Mouse (Mus musculus): ENCODE measurements around the gene Zcrb1. TPM values are rescaled to one million over a fixed set of nuclear protein-coding genes. Genes with fewer than 3 reads are reported as not detected.
"Not testable (repeated sequence)": the region's sequence is repeated elsewhere in the genome, so short reads cannot be mapped to it uniquely, and the experiment has no call there.

The Zcrb1 gene
- 26.8 and 38.6 TPM in 2 replicates for polyA plus RNA-seq (2012; rRNA removed)

DNA sequence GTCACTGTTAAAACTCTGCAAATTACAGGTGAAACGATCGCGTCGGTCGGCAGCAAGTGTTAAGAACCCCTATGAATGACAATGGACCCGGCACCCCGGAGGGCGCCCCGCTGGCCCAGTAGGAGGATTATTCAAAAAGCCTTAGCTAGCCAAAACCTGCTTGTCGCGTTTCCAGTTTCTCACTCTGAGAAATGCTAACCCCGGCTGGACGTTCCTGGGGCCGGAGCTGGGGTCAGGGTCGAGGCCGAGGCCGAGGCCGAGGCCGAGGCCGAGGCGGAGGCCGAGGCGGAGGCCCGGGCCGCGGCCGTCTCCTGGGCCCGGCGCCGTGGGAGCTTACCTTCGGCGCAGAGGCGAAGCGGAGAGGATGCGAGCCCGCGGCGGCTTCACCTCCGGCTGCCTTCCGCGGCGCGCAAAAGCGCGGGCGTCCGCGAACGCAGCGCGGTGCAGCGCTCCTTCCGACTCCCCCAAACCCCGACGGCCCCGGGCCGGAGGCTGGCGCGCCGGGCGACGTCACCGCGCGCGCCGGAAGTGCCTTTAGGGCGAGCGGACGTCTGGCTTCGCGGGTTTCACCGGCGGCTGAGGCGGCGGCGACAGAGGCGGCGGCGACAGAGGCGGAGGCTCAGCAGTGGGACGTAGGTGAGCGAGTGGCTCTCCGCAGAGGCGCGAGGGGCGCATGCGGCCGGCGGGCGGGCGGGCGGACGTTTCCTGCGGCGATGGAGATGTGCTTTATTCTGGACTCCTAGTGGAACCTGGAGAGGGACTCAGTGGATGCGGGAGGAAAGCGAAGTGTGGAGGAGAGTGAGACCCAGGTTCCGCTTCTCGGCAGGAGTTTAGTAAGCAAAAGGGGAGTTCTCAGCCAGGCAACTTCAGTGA, at the start of gene Zcrb1, which contains the start of gene Pphln1:
Gene Zcrb1 (minus strand): TSS at position 509 of the 873 bp plus-strand sequence.
Gene Pphln1 (plus strand): TSS at position 525 of the 873 bp plus-strand sequence.
- DNase-seq (ENCODE audit: low read depth) = no peak

DNA sequence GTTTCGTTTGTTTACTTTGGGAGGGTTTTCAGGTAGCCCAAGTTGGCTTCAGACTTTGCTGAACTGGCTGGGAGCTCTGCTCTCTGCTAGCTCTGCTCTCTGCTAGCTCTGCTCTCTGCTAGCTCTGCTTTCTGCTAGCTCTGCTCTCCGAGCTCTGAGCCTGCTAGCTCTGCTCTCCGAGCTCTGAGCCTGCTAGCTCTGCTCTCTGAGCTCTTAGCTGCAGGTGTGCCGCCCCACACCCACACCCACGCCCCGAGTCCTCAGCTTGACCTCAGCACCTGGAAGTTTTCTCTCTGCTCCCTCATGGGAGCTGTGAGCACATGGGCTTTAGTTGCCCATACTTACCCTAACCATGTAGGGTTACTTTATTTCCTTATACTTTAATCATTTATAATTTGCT, 45.5 kb upstream of the Zcrb1 start:
- DNase-seq (ENCODE audit: low read depth) = no peak

DNA sequence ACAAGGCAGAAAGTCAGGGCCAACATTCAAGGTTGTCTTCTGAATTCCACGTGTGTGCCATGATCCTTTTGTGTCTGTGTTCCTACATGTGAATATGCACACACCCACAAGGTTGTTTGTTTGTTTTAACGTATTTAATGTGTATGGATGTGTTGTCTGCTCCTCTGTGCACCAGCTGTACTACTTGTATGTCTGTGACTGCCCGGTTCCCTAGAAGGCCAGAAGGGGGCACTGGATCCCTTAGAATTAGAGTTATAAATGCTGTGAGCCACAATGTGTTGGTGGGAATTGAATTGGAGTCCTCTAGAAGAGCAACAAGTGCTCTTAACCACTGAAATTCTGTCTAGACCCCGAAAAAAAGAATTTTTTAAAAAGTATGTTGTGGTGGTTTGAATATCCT, 44.1 kb upstream of the Zcrb1 start:
- DNase-seq (ENCODE audit: low read depth) = no peak

DNA sequence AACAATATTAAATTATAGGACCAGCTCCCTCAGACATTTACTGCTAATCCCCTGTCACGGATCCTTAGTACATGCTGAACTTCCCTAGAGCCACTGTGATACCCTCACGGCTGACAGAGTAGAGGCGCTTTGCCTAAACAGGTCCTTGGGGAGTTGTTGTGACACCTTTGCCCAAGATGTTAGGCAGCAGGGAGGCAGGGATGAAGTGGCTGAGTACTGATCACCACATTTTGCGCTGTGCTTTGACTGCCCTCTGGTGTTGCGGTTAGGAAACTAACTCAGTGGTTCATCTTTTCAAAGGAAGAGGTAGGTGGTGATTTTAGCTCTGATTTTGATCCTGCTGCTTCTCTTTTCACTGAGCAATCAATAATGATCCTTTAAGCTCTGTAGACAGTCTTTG, 40.5 kb upstream of the Zcrb1 start:
- DNase-seq (ENCODE audit: low read depth) = peak; percentile 5

DNA sequence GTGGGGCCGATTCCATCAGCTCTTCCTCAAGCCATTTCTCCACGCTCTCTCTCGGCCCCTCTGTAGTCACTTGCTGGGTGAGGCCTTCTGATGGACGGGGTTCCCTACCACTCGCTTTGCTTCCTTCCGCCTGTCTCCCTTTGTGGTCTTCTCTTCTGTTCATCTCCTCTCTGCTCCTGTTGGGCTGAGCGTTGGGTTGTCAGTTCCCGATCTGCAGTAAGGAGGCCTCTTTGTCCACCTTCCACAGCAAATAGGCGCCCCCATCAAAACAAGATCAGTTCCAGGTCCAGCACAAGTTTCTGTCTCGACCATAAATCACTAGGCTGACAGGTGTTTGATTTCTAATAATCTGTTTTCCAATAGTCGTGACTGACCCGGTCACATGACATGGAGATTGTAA, 37.9 kb upstream of the Zcrb1 start:
- DNase-seq (ENCODE audit: low read depth) = no peak

DNA sequence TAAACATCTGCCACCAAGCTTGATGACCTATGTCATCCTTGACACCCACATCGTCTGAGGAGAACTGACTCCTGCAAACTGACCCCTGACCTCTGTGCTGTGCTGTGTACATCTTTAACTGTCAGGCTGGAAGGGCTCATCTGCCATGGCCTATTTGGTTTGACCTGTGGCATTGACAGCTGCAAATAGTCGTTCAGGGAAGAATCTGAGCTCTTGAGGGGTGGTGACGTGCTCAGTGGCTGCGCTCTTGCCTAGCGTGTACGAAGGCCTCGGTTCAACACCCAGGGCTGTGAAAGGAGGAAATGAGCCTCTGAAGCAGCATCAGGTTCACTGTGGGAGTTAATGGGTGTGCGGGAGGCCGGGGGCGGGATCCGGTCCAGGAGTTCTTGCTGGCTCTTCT, 35.7 kb upstream of the Zcrb1 start:
- DNase-seq (ENCODE audit: low read depth) = no peak

DNA sequence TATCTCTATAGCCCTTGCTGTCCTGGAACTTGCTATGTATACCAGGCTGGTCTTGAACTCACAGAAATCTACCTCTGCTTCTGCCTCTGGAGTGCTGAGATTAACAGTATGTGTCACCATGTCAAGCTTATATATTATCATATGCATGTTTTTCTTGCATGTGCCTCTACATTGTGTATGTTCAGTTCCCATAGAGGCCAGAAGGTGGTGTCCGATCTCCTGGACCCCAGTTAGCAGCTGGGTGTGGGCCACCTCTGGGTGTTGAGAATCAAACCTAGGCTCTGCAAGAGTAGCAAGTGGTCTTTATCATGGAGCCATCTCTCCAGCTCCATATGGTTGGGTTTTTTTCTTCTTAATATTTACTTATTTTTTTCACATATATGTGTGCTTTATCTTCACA, 24.4 kb upstream of the Zcrb1 start:
- DNase-seq (ENCODE audit: low read depth) = no peak

DNA sequence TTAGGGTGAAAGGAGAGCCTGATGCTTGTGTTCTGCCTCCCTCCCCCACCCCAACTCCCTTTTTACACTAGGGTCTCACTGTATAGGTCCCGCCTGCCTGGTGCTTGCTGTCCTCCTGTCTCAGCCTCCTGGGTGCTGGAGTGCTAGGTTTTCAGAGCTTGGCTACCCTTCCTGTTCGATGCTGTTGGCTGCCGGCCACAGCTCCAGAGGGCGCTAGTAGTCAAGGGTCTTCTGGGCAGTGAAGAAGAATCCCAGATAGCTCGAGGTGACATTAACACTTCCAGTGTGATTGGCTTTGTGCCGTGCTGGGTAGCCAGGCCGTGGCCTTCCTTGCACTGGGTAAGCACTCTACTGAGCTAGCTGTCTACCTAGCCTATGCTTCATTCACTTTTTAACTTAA, 22.5 kb upstream of the Zcrb1 start:
- no peak for DNase-seq (ENCODE audit: low read depth)

DNA sequence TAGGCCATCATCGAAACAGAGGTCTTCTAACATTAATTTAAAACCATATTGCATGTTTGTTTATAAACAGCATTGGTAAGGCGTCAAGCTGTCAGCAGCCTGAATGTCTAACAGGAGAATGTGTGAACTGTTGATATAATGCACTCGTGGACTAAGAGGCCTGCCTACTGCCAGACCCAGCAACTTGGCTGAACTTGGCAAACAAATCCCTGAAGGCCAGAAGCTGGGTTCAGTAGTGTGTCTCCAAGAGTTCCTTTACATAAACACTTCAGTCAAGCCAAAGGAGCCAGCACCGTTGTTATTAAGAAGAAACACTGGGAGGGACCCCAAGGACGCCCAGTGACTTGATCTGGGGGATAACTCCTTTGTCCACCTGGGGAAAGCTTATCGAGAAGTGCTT, 18.2 kb upstream of the Zcrb1 start:
- no peak for DNase-seq (ENCODE audit: low read depth)

DNA sequence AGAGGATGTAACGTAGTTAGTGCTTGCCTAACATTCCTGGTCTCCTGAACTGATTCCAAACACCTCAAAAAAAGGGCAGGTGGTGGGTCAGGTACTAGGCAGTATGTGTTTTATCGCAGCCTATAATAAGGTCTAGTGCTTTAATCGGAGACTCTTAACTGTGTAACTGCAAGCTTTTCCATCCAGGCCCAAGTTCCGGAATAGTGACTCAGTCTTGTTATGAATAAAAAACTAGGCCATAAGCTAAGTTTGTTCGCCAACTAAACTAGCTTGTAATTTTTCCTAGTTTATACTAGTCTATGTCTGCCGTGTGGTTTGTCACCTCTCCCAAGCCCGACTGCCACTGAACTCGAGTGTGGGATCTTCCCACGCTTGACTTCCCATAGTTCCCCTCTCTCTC, 16.3 kb upstream of the Zcrb1 start:
- no peak for DNase-seq (ENCODE audit: low read depth)

DNA sequence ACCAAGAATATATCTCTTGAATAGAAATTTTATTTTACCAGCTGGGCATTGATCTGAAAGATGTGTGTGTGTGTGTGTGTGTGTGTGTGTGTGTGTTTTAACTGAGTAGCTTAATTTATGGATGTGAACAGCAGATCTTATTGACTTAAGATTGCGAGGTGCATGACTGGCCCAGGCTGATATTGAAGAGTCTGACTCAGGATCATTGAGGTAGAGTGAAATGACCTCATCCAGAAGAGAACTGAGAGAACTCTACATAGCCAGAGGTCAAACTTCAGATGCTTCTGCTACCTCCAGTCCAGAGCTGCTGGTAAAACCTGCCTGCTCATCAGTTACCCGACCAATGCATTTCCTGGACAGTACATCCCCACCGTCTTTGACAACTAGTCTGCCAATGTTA, 14.3 kb upstream of the Zcrb1 start:
- no peak for DNase-seq (ENCODE audit: low read depth)

DNA sequence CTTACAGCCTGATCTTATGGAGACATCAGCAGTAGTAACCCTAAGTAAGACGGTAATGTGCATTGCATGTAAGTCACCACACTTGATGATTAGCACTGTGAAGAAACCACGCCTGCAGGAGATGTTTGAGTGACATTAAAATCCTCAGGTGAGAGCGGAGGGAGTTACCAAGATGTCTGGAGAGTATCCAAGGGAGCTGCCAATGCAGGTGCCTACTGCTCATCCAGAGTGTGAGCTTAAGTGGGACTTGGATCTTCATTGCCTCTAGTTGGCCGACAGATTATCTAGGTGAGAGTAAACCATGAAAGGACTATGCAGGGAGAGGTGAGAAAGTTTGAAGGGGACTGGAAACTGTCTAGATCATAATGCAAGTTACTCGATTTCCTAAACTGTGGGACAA, 8.4 kb upstream of the Zcrb1 start:
- DNase-seq (ENCODE audit: low read depth) = peak; percentile 72

DNA sequence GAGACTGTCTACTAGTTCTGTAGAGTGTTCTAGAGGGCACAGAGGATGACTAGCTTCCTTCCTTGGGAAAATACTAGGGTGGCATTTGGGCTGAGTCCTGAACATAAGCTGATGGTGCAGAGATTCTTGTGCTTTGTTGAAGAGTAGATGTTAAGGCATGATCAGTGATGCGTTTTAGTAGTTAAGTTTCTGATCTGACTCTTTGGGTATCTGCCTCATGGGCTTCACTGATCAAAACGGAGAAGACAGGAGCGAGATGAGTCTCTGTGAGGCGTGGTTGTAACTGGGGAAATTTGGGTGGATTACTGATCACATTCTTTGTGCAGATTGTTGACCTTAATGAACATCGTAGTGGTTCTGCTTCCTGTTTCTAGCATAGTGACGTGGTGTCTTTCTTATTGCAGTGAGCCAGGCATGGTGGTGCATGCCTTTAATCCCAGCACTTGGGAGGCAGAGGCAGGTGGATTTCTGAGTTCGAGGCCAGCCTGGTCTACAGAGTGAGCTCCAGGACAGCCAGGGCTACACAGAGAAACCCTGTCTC, 7.4 kb upstream of the Zcrb1 start:
- DNase-seq (ENCODE audit: low read depth) = no peak

DNA sequence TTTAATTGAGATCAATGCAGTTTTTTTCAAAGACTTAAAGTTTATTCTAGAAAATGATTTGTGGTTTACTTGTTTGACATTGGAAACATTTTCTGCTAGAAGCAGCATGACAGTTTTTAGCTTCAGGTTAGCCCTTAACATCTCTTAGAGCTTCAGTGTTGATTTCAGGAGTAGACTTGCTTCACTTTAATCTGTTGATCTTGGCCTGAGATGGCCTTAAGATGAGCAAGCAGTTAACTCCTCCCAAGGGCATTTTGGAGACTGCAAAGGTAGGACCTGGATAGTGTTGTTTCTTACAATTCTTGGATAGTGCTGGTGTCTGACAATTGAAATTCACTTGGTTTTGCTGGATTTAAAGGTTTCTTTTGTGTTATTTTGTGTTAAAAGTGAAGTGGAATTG, 6.7 kb upstream of the Zcrb1 start:
- DNase-seq (ENCODE audit: low read depth) = peak; percentile 87

DNA sequence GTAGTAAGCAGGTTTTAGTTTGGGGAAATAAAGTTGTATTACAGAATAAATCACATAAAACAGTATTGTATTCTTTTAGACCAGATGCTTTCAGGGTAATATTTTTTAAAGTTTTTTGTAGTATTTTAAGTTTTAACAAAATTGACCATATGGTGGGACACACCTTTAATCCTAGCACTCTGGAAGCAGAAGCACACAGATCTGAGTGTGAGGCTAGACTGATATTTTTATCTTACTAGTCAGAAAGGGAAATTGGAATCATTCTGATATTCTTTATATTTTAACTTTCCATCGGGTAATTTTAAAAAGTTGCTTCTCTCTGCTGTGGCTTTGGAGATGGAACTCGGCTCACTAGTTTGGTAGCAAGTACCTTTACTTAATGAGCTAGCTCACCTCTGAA, 4.6 kb upstream of the Zcrb1 start:
- no peak for DNase-seq (ENCODE audit: low read depth)

DNA sequence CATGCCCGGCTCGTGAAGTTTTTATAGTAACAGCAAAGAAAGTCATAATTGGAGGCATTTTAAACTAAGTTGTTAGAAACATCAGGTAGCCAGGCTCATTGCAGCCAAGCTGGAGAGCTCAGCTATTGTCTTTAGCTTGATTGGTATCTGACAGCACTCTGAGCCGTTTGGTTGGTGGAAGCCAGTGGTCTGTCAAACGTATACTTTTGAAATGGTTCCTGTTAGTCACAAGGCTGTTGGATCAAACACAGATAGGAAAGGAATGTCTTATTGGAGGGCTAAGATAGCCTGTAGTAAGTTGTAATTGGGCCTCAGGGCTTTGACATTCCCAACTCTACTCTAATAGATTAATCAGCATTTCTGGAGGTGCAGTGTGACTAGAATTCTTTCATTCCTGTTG, 3.3 kb upstream of the Zcrb1 start:
- DNase-seq (ENCODE audit: low read depth) = no peak

DNA sequence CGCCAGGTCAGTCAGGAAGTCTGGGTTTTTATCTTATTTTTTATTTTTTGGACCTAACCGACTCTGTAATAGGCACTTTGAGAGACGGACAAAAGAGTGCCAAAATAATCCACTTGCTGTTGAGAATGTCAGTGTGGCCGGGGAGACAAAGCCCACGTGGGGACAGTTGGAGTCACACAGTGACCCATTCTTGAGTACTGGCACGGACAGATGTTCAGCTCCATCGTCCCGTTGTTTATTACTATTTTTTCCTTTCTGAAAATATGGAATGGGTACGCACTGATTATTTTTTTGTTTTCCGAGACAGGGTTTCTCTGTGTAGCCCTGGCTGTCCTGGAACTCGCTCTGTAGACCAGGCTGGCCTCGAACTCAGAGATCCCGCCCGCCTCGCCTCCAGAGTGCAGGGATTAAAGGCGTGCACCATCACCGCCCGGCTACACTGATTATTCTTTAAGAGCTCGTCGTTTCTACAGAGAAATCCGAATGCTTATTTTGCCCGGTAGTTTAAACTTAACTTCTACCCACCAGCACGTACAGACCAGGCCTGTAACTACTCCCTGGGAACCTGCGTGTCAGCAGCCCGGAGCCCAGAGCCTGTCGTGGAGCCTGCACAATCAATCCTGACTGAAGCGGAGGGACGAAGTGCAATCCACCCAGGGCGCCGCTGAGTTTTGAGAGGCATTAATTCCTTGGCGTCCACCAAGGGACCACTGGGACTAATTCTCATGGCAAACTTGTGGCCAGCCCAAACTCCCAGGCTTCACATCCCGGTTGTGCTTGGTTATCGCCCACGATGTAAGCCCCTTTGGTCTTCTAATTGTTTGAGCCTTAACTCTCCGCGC, 786 bp upstream of the Zcrb1 start:
- no peak for DNase-seq (ENCODE audit: low read depth)

DNA sequence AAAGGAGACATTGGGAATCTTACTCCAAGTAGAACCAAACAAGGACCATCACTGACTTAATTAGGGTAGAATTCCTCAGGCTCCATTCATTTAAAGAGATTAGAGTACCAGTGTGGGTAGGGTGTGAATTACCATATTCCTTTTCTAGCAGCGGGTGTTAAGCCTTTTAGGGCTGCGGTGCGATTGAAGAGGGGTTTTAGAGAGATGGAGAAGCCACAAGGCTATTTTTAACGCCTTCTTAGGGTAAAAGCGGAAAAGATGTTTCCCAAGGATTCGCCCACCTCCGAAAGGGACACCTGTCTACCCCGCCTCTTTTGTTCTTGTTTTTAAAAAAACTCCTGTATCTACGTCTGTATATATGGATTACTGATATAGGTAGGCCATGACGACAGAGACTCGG, 865 bp downstream of the Zcrb1 start:
- DNase-seq (ENCODE audit: low read depth) = no peak

DNA sequence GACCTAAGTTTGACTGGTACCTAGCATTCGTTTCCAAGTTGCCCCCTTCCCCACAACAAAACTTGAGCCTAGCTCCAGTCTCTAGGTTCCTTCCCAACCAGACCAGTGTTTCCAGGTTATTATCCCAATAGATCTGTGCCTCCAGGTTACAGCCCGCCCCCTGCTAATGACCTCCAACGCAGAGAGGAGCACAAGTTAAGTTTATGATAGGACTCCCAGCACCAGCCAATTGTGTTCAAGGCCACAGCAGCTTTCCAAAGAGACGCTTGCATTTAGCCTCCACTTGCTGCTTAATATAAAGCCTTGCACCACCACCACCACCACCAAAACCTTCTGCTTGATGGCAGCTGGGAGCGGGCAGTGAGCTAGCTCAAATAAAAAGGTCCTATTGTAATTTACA, 16.8 kb downstream of the Zcrb1 start:
- DNase-seq (ENCODE audit: low read depth) = peak; percentile 78

DNA sequence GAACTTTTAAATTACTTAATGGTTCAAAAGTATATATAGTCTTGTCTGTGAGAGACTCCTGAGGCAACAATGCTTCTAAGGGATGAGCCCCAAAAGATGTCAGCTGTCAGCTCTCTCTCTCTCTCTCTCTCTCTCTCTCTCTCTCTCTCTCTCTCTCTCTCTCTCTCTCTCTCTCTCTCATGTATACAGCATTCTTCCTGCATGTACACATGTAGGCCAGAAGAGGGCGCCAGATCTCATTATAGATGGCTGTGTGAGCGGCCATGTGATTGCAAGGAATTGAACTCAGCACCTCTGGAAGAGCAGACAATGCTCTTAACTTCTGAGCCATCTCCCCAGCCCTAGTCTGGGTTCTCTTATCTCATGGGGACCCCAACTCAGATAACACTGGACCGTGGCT, 19.0 kb downstream of the Zcrb1 start:
- no peak for DNase-seq (ENCODE audit: low read depth)

DNA sequence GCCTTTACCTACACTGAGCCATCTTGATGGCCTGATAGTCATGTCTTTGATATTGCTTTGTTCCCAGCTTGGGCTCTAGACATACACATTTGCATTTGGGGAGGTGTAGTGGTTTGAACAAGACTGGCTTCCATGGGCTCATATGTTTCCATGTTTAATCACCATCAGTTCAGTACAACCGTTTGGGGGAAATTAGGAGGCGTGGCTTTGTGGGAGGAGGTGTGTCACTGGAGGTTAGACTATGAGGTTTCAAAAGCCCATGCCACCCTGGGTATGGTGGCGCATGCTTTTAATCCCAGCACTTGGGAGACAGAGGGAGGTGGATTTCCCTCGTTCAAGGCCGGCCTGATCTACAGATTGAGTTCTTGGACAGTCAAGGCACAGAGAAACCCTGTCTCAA, 22.4 kb downstream of the Zcrb1 start:
- no peak for DNase-seq (ENCODE audit: low read depth)

DNA sequence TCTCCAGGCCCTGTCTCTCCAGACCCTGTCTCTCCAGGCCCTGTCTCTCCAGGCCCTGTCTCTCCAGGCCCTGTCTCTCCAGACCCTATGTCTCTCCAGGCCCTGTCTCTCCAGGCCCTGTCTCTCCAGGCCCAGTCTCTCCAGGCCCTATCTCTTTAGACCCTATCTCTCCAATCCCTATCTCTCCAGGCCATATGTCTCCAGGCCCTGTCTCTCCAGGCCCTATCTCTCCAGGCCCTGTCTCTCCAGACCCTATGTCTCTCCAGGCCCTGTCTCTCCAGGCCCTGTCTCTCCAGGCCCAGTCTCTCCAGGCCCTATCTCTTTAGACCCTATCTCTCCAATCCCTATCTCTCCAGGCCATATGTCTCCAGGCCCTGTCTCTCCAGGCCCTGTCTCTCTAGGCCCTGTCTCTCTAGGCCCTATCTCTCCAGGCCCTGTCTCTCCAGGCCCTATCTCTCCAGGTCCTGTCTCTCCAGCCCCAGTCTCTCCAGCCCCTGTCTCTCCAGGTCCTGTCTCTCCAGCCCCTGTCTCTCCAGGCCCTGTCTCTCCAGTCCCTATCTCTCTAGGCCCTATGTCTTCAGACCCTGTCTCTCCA, 25.5 kb downstream of the Zcrb1 start:
- DNase-seq (ENCODE audit: low read depth) = not testable (repeated sequence)
